Mouse (Mus musculus) kidney, embryonic 15.5 days (tissue): ENCODE measurements around the gene Fam170b. TPM values are rescaled to one million over a fixed set of nuclear protein-coding genes. Genes with fewer than 3 reads are reported as not detected.

Source experiments
- ATAC-seq: fragments of 200-750 bp; cut with Nextera tagmentation; replicated peaks from 2 replicates; pipeline ENCODE4 v1.8.0; 2017; ENCODE audit warnings: moderate TSS enrichment; ENCODE audit not compliant: low FRiP score
- H3K27ac ChIP-seq: fragments of 300-500 bp; sonication (generic); 2 replicates; pipeline ENCODE4 v1.5.1; 2015; ENCODE audit warnings: mild to moderate bottlenecking, inconsistent platforms
- H3K27me3 ChIP-seq: fragments of 300-500 bp; sonication (generic); 2 replicates; pipeline ENCODE4 v1.6.1; 2015; ENCODE audit warnings: inconsistent platforms
- H3K36me3 ChIP-seq: fragments of 300-500 bp; sonication (generic); 2 replicates; pipeline ENCODE4 v1.6.1; 2015; ENCODE audit warnings: inconsistent platforms
- H3K4me1 ChIP-seq: fragments of 300-500 bp; sonication (generic); 2 replicates; pipeline ENCODE4 v1.6.1; 2015; ENCODE audit warnings: inconsistent platforms
- H3K4me2 ChIP-seq: fragments of 300-500 bp; sonication (generic); 2 replicates; pipeline ENCODE4 v1.6.1; 2015; ENCODE audit warnings: moderate library complexity, mild to moderate bottlenecking, inconsistent platforms
- H3K4me3 ChIP-seq: fragments of 300-500 bp; sonication (generic); replicated peaks from 2 replicates; pipeline ENCODE4 v1.5.1; 2015; ENCODE audit warnings: mild to moderate bottlenecking, inconsistent platforms
- H3K9ac ChIP-seq: fragments of 300-500 bp; sonication (generic); 2 replicates; pipeline ENCODE4 v1.6.1; 2015; ENCODE audit warnings: mild to moderate bottlenecking, inconsistent platforms
- H3K9me3 ChIP-seq: fragments of 300-500 bp; sonication (generic); replicated peaks from 2 replicates; pipeline ENCODE4 v1.6.1; 2016; ENCODE audit warnings: inconsistent platforms
- whole genome bisulfite sequencing: fragments of 180-500 bp; shearing (Covaris S2); methylation state at CpG from one replicate; pipeline ENCODE4 v1.1.7; 2015; ENCODE audit warnings: mixed read lengths; 5-methylcytosine and 5-hydroxymethylcytosine counted together
- polyA plus RNA-seq: library from polyadenylated mRNA; unstranded; fragments of >200 nt; fragmentation: Nextera tagmentation; extraction: Ambion mirVana; gene quantifications from 2 replicates; pipeline ENCODE4 v1.2.1, GENCODE M21; 2015

Fam170b gene
- polyA plus RNA-seq, 1 experiment from 2014 or later: 0.06 TPM

DNA sequence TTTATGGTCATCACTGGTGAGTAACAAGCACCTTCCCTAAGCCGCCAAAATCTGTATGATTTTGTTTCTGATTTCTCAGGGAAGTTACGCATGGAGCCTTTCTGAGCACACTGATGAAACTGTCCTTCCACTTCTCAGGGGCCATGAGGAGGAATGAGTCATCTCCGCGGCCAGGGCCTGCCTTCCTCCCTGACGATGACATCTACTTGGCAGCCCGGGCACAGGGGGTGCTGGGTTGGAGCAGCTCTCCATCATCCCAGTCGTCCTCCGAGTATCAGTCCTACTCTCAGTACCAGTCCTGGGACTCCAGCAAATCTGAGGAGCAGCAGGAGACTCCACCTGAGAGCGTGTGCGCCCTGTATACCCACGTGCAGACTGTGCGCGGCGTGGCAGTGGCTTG, 1.4 kb downstream of the Fam170b start:
- Histone ChIP-seq H3K27ac (no peak overlapping the region), H3K4me2 (no peak overlapping the region), H3K4me3 (no peak overlapping the region), H3K9me3 (0 out of 2 replicates have a peak, but pooled peaks cover under 1% of the 10 kb centered on the region), H3K27me3 (peaks cover 7% of the 10 kb centered on the region; the same call in 1 of the 2 replicates), H3K36me3 (no peaks in the 10 kb centered on the region), H3K4me1 (peaks cover 5% of the 10 kb centered on the region), H3K9ac (no peak overlapping the region)
- ATAC-seq: no peak
- WGBS: 84% methylated on average over 14 of the region's 14 CpGs

DNA sequence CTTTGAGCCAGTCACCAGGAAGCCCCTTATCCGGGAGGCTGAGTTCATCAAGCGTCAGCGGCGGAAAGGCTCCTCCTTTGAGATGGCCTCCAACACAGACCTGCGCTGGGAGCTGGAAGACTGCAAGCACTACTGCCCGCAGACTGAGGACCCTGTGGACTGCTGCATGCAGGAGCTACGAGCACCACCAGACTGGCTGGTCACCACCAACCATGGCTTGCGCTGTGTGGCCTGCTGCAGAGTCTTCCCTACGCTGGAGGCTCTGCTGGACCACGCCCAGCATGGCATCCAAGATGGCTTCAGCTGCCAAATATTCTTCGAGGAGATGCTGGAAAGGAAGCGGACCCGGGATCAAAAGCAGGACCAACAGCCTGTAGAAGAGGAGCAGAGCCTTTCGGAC, 1.8 kb downstream of the Fam170b start:
- Histone ChIP-seq H3K9ac (no peak overlapping the region), H3K4me3 (no peak overlapping the region), H3K4me2 (no peak overlapping the region), H3K36me3 (no peaks in the 10 kb centered on the region), H3K27ac (no peak overlapping the region), H3K27me3 (peaks cover 7% of the 10 kb centered on the region; the same call in 1 of the 2 replicates), H3K9me3 (no peaks in the 10 kb centered on the region), H3K4me1 (peaks cover 5% of the 10 kb centered on the region)
- ATAC-seq: no peak
- WGBS: 90% methylated on average over 14 of the region's 14 CpGs

DNA sequence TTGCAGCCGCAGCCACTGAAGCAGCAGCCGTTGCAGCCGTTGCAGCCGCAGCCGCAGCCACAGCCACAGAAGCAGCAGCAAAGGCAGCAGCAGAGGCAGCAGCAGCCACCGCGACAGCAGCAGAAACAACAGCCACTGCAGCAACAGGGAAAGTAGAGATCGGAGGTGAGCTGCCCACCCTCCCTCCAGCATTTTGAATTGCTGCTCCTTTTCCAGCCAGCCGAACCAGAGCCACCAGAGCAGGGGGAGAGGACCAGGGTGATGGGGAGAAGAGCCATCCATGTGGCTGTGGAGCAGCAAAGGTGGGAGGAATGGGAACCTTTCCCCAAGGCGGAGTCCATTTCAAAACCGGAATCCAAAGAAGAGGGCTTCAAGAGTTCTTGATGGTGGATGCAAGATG, 2.4 kb downstream of the Fam170b start:
- 90% methylated on average over 11 of the region's 11 CpGs for WGBS

DNA sequence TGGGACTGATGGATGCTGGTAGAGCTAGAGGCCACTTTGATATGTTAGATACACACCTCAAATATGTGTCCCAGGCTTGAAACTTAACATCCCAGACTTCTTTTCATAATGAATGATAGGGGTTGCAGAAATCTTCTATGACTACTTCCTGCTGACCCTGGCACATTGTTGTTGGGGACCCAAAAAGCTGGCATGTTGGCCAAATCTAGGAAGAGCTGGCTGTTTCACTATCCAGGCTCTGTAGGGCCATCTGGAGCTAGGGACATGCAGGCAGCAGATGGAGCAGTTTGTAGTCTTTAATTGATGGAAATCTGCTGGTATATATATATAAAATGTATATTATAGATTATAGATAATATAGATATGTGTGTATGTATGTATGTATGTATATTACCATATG, 8.3 kb downstream of the Fam170b start:
- Histone ChIP-seq H3K27me3 (0 out of 2 replicates have a peak, but pooled peaks cover 8% of the 10 kb centered on the region), H3K4me2 (no peak overlapping the region)
- ATAC-seq: no peak

More for the DNA sequence above, 2.4 kb downstream of the Fam170b start:
- Histone ChIP-seq H3K36me3 (no peaks in the 10 kb centered on the region), H3K9ac (no peak overlapping the region), H3K4me2 (no peak overlapping the region), H3K27ac (no peak overlapping the region), H3K9me3 (no peaks in the 10 kb centered on the region), H3K4me1 (peaks cover 5% of the 10 kb centered on the region), H3K27me3 (peaks cover 9% of the 10 kb centered on the region; the same call in 1 of the 2 replicates), H3K4me3 (no peak overlapping the region)
- no peak for ATAC-seq

DNA sequence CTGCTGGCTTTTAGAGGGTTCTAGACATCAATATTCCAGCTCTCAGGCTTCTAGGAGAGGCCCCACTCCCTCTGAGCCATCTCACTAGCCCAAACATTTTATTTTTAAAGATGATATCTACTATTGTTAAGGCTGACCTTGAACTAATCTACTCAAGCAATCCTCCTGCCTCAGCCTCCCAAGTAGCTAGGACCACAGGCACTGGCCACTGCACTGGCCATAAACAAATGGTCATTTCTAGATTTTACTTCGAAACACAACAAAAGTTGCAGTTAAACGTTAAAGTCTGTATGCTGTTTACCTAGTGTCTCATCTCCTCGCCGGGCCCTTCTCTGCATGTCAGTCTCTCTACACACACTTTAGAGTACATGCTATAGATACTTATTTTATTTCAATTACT, 20.3 kb downstream of the Fam170b start:
- 92% methylated on average over 4 of the region's 4 CpGs for WGBS
- Histone ChIP-seq H3K4me3 (no peak overlapping the region), H3K4me1 (peaks cover 24% of the 10 kb centered on the region), H3K9me3 (no peaks in the 10 kb centered on the region), H3K4me2 (no peak overlapping the region), H3K36me3 (no peaks in the 10 kb centered on the region), H3K9ac (no peak overlapping the region), H3K27me3 (peaks cover 20% of the 10 kb centered on the region; the same call in 1 of the 2 replicates), H3K27ac (no peak overlapping the region)
- ATAC-seq: no peak

More for the DNA sequence above, 8.3 kb downstream of the Fam170b start:
- Histone ChIP-seq H3K4me1 (no peaks in the 10 kb centered on the region), H3K9me3 (no peaks in the 10 kb centered on the region), H3K36me3 (no peaks in the 10 kb centered on the region), H3K9ac (no peak overlapping the region), H3K4me3 (no peak overlapping the region), H3K27ac (no peak overlapping the region)

DNA sequence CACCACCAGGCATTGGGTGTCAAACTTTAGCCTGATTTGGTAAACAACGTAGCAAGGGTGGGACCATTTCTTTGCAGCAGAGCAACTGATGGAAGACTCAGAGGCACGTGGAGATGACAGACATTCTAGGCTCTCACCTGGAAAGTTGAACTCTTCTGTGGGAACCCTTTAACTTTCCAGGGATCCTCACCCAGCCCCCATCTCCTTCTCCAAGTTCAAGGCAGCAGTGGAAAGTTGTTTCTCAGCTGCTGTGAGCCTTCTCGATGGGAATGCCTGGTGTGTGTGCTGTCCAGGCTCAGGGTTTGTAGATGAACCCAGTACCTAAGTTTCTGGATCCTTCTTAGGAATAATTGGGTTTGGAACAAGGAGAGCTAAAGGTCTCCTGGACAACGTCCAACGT, 22.5 kb downstream of the Fam170b start:
- ATAC-seq: no peak
- Histone ChIP-seq H3K9me3 (no peaks in the 10 kb centered on the region), H3K27me3 (peaks cover 24% of the 10 kb centered on the region; the same call in 1 of the 2 replicates), H3K9ac (peak overlapping the region; percentile 60; the same call in 1 of the 2 replicates), H3K4me2 (peak overlapping the region; percentile 88), H3K36me3 (no peaks in the 10 kb centered on the region), H3K4me3 (peak overlapping the region; percentile 59), H3K4me1 (peaks cover 44% of the 10 kb centered on the region), H3K27ac (0 out of 2 replicates have a peak overlapping the region, but pooled peaks have one; percentile 69)
- WGBS: 33% methylated on average over 5 of the region's 5 CpGs

DNA sequence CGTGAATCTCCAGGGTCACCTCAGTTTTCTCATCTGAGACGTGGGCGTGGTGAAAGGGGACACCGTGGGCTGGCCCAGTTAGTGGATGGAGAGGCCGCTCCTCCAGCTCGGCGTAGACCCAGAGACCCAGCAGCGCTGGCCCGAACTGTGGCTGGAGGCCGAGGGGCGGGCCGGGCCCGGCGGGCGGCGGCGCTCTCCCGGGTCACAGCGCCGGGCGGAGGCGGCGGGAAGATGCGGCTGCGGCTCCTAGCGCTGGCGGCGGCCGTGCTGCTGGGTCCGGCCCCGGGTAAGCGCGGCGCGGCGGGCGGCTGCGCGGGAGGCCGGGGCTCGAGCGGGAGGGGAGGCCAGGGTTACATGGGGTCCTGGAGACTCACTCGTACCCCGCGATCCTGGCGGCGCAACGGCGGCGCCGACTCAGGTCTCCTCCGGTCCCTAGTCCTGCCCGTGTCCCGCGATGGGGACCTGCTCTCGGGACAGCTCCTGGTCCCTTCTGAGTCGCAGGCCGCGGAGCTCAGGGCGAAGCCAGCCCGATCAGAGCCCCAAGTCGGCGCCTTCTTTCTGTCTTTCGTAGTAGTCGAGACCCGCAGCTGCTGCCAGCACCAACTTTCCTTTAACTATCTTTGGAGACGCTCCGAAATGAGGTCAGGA, 23.0 kb downstream of the Fam170b start, which contains the start of gene Vstm4:
TSS of gene Vstm4 (plus strand) at position 76 of the 648 bp plus-strand sequence.
- peaks cover 24% of the 10 kb centered on the region; the same call in 1 of the 2 replicates for H3K27me3 ChIP-seq
- H3K4me1 ChIP-seq: peaks cover 49% of the 10 kb centered on the region
- H3K9ac ChIP-seq: peak within 1 kb of the TSS; percentile 60
- peak within 1 kb of the TSS; percentile 88 for H3K4me2 ChIP-seq
- no peaks in the 10 kb centered on the region for H3K9me3 ChIP-seq
- WGBS: under 1% methylated on average over 50 of the region's 68 CpGs
- H3K36me3 ChIP-seq: no peaks in the 10 kb centered on the region
- peak within 1 kb of the TSS; percentile 69 for H3K27ac ChIP-seq
- peak; percentile 82 for ATAC-seq
- H3K4me3 ChIP-seq: peak within 1 kb of the TSS; percentile 59

DNA sequence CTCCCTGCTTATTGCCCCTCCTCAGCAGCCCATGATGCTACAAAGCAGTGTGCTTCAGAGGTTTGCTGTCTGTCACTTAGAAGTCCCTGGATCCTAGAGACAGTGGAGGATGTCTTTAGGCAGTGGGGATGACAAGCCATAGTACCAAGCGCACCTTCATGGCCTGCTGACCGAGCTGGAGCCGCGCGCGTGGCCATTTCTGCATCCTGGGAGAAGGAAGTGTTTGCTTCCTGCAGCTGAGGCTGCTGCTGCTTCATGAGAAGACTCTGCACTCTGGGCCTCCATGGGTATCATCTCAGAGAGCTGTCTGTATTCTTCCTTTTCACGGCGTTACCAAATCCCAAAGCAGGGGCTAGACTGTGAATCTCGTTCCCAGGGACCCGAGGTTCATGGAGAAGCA, 24.6 kb downstream of the Fam170b start:
- no peak overlapping the region for H3K9ac ChIP-seq
- H3K27ac ChIP-seq: no peak overlapping the region
- WGBS: 93% methylated on average over 10 of the region's 10 CpGs
- no peak overlapping the region for H3K4me3 ChIP-seq
- H3K36me3 ChIP-seq: no peaks in the 10 kb centered on the region
- ATAC-seq: no peak
- peaks cover 21% of the 10 kb centered on the region; the same call in 1 of the 2 replicates for H3K27me3 ChIP-seq
- peak overlapping the region; percentile 88; the same call in 1 of the 2 replicates for H3K4me2 ChIP-seq
- peaks cover 54% of the 10 kb centered on the region for H3K4me1 ChIP-seq
- no peaks in the 10 kb centered on the region for H3K9me3 ChIP-seq

DNA sequence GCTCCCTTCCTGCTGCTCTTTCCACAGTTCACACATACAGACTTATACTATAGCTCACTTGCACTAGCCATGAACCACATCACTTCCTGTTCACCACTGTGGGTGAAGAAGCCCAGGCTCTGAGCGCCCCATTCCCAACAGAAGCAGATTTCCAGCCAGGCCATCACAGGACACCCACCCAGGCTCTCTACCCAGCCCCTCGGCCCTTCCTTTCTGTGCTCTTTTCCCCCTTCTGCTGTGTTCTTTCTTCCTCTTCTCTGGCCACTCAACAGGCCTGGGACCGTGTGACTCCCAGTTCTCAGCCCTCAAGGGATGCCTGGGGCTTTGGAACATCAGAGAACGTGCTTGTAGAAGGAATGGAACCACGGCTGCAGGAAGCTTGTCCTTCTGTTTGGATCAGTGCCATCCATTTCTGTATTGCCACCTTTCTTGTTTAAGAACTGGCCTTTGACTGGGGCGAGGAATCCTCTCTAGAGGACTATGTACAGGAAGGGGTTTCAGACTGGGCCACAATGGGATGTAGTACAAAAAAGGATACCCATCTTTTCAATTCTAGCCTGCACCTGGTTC, 25.3 kb downstream of the Fam170b start:
- 75% methylated on average over 6 of the region's 6 CpGs for WGBS

DNA sequence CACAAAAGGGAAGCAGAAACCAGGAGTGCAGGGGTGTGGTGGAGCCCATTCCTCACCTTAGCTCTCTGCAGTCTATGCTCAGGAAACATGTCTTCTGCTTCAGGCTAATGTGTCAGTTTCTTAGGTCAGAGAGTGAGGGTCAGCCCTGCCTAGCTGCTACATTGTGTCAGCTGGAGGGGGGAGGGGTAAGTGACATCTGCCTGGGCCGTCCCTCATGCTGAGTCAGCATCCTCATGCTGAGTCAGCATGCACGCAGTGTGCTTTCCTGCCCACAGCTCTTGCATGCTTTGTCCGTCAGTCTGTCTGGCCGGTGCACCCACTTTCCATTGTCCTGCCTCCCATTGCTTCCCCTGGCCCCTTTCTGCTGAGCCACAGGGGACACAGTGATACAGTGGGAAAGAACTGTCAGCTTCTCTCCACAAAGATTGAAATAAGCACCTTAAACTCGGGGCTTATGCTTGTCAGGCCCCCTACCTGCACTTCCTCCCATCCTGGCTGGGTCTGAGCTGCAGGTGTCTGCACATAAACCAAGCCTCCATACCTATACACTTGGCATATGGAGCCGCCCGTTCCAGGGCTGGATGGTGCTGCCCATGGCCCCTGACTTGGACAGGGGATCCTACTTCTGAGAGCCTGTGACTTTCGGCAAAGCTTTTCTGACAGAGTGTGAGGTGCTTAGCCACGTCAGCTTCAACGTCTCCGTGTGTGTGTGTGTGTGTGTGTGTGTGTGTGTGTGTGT, 26.2 kb downstream of the Fam170b start:
- H3K4me2 ChIP-seq: no peak overlapping the region
- H3K4me1 ChIP-seq: peaks cover 57% of the 10 kb centered on the region
- peaks cover 21% of the 10 kb centered on the region; the same call in 1 of the 2 replicates for H3K27me3 ChIP-seq
- peak overlapping the region; percentile 78 for H3K27ac ChIP-seq
- no peak overlapping the region for H3K4me3 ChIP-seq
- H3K9me3 ChIP-seq: no peaks in the 10 kb centered on the region
- 0 out of 2 replicates have a peak, but pooled peaks cover 5% of the 10 kb centered on the region for H3K36me3 ChIP-seq
- no peak for ATAC-seq
- WGBS: 60% methylated on average over 11 of the region's 11 CpGs
- no peak overlapping the region for H3K9ac ChIP-seq

More for the DNA sequence above, 25.3 kb downstream of the Fam170b start:
- no peak overlapping the region for H3K9ac ChIP-seq
- no peak overlapping the region for H3K4me2 ChIP-seq
- H3K9me3 ChIP-seq: no peaks in the 10 kb centered on the region
- H3K4me3 ChIP-seq: no peak overlapping the region
- H3K27ac ChIP-seq: peak overlapping the region; percentile 78
- H3K27me3 ChIP-seq: peaks cover 21% of the 10 kb centered on the region; the same call in 1 of the 2 replicates
- no peak for ATAC-seq
- peaks cover 54% of the 10 kb centered on the region for H3K4me1 ChIP-seq
- 0 out of 2 replicates have a peak, but pooled peaks cover 5% of the 10 kb centered on the region for H3K36me3 ChIP-seq

DNA sequence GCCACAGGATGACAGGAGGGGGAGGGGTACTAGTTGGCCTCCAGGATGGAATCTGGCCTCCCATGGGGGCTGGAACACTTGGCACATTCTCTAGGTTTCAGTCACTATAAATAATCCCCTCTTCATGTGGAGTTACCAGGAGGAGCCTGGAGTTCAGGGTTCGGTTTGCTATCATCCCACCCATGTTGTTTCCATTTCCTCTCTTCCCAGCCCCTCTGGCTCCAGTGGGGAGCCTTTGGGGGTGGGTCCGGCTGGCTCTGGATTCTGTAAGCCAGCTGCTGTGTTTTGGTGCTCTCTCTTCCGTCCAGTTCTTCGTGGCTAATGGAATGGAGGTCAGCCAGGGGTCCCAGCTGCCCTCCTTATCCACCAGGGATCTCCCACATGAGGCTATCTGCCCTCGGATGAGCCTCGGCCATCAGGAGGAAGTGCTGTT, 27.4 kb downstream of the Fam170b start:
- ATAC-seq: peak; percentile 74
- Histone ChIP-seq H3K36me3 (0 out of 2 replicates have a peak, but pooled peaks cover 5% of the 10 kb centered on the region), H3K9ac (no peak overlapping the region), H3K4me3 (no peak overlapping the region), H3K27ac (peak overlapping the region; percentile 78), H3K9me3 (no peaks in the 10 kb centered on the region), H3K27me3 (peaks cover 16% of the 10 kb centered on the region; the same call in 1 of the 2 replicates), H3K4me2 (no peak overlapping the region), H3K4me1 (peaks cover 54% of the 10 kb centered on the region)
- WGBS: 8% methylated on average over 6 of the region's 6 CpGs
